Mouse (Mus musculus): Measurements from ENCODE around the gene Gm3252.
"Not testable (repeated sequence)": the region's sequence is repeated elsewhere in the genome, so short reads cannot be mapped to it uniquely, and the experiment has no call there.

The Gm3252 gene

GRCm38 (mm10) chr14:4726038-4726880, at the start of gene Gm3252:
Gene Gm3252 (plus strand): TSS chr14:4726775.
- DNase-seq (ENCODE audit: extremely low read depth, low read depth, low spot score) = not testable (repeated sequence)

DNA sequence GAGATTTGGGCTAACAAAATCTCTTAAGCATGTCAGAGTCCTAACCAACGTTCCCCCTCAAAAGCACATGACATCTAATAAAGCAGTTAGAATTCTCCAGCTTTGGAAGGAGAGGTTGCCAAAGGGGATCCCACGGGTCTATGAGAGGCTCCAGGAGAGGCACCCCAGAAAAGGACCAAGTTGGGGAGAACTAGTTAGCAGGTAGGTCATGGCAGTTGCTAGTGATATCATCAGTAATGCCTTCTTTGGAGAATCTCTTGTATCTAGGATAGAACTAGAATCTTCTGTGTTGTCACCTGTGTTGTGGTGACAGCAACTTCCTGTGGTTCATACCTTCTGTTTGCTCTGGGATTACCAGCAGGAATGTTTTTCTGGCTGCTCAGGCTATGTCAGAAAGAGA, 17.6 kb upstream of the Gm3252 start, which contains the start of gene Gm7876:
Gene Gm7876, plus strand, starts transcription at position 301 of the 400 bp plus-strand sequence.
- not testable (repeated sequence) for DNase-seq (ENCODE audit: extremely low read depth, low read depth, low spot score)

DNA sequence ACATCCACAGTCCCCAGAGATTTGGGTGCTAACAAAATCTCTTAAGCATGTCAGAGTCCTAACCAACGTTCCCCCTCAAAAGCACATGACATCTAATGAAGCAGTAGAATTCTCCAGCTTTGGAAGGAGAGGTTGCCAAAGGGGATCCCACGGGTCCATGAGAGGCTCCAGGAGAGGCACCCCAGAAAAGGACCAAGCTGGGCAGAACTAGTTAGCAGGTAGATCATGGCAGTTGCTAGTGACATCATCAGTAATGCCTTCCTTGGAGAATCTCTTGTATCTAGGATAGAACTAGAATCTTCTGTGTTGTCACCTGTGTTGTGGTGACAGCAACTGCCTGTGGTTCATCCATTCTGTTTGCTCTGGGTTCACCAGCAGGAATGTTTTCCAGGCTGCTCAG, 49.5 kb downstream of the Gm3252 start, which contains the start of gene Gm9602:
Gene Gm9602, plus strand, starts transcription at position 301 of the 400 bp plus-strand sequence.
- not testable (repeated sequence) for DNase-seq (ENCODE audit: extremely low read depth, low read depth, low spot score)

Measured in fat pad, adult 2 months (tissue).